Mouse (Mus musculus) adrenal gland, postnatal 25 days (tissue): ENCODE data around the gene Vmn2r44. TPM values are rescaled to one million over a fixed set of nuclear protein-coding genes. Genes with fewer than 3 reads are reported as not detected.
"Not testable (repeated sequence)": the region's sequence is repeated elsewhere in the genome, so short reads cannot be mapped to it uniquely, and the experiment has no call there.

Source experiments
- DNase-seq: peaks from one replicate; pipeline ENCODE4 v3.0.0; 2021; ENCODE audit warnings: mixed read lengths
- long read RNA-seq: library from polyadenylated mRNA; stranded (forward); transcript quantifications from one replicate; pipeline ENCODE4 v2.0.0, GENCODE M21; 2021
- total RNA-seq: library from RNA; stranded (reverse); gene quantifications from 2 replicates; pipeline ENCODE4 v1.2.3, GENCODE M21; 2021

The Vmn2r44 gene
- not detected in 2 replicates for total RNA-seq
- long read RNA-seq, result 0 reads

- not testable (repeated sequence) for DNase-seq
Observed at GRCm38 (mm10) chr7:8383233-8383632, at the start of gene Vmn2r44. Vmn2r44 (minus strand) TSS chr7:8383333.

GRCm38 (mm10) chr7:8357879-8358278 lies 25.3 kb downstream of the Vmn2r44 start:
- peak; percentile 10 for DNase-seq

Other genes with a start within 250 kb of the Vmn2r44 start
- gene Vmn2r41, start 221.7 kb downstream of the Vmn2r44 start, total RNA-seq, result not detected in 2 replicates
- gene Vmn2r42, start 183.0 kb downstream of the Vmn2r44 start, total RNA-seq, result not detected in 2 replicates
- gene Vmn2r43, start 122.7 kb downstream of the Vmn2r44 start, total RNA-seq, result not detected in 2 replicates
- gene Vmn2r45, start 105.7 kb upstream of the Vmn2r44 start, total RNA-seq, result not detected in 2 replicates